Mouse (Mus musculus) embryonic fibroblast, embryonic 13.5 days (primary cell): ENCODE measurements at regions not wholly inside any gene's neighbourhood (a gene's known extent, or its start where the extent isn't known, plus 50 kb on each side); places are given as distances from the start of the nearest gene placed in this dataset.

ENCODE experiments used
- CTCF ChIP-seq: IDR thresholded peaks from 2 replicates; pipeline ENCODE4 v1.5.1; 2011; ENCODE audit warnings: mild to moderate bottlenecking, control low read depth, low read length, moderate library complexity, borderline replicate concordance; ENCODE audit not compliant: insufficient read depth
- POLR2A ChIP-seq: IDR thresholded peaks from 2 replicates; pipeline ENCODE4 v1.6.1; 2011; ENCODE audit warnings: low read depth, mild to moderate bottlenecking, control low read depth, low read length, moderate library complexity

DNA sequence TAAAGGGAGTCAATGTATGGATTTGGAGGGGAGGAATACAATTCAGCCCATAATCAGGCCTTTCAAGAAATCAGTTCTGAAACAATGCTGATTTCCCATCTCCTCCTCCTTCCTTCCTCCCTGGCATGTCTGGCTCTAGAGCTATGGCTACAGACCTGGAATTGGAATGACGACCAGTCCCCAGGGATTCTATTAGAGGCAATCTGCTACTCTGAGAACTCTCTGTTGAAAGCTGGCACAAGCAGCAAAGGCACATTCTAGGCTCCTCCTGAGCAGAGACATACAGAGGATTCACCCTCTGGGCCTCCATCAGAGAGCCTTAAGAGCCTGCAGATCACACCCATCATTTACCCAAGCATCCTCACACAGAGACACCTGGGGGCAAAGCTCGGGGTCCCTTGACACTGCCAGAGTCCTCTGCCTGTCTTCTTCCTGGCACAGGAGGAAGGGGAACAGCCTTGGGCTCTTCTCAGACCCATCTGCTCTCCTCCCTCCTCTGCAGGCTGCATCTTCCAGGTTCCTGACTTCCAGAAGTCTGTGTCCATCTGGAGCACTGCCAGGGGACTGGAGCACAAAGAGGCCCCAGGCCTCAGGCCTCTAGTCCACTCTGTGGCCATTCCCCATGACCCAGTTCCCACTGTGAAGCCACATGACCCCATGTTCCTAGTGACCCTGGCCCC, 176.2 kb downstream of the Rybp start:
- TF ChIP-seq CTCF (no peak), POLR2A (no peak)
